Mouse (Mus musculus): ENCODE results near the gene Arid1b.

The Arid1b gene

GRCm38 (mm10) chr17:5327480-5328180 lies 333.5 kb downstream of the Arid1b start:
- DNase-seq = peak; percentile 27

DNA sequence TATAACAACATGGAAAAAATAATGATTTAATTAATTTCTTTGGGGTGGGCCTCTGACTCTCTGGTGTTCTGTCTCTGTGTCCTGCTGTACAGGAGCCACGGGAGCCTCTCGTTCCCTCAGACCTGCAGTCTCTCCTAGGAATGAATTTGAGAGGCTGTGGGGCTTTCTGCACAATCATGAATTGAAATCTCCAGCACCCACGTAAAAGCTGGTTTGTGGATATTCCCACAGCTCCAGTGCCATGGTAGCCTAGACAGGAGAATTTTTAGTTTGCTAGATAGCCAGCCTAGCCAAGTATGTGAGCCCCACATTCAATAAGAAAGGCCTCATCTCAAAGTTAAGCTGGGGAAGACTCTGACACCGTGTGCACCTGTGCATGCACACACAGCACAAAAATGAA lies 335.3 kb downstream of the Arid1b start:
- no peak for DNase-seq

GRCm38 (mm10) chr17:5330063-5330462 lies 335.9 kb downstream of the Arid1b start:
- DNase-seq = no peak

GRCm38 (mm10) chr17:5330644-5331043 lies 336.5 kb downstream of the Arid1b start:
- no peak for DNase-seq

- DNase-seq = no peak
These were observed 337.3 kb downstream of the Arid1b start for GRCm38 (mm10) chr17:5331387-5331786.

- DNase-seq = peak; percentile 24
These were observed 340.4 kb downstream of the Arid1b start for GRCm38 (mm10) chr17:5334567-5334966.

DNA sequence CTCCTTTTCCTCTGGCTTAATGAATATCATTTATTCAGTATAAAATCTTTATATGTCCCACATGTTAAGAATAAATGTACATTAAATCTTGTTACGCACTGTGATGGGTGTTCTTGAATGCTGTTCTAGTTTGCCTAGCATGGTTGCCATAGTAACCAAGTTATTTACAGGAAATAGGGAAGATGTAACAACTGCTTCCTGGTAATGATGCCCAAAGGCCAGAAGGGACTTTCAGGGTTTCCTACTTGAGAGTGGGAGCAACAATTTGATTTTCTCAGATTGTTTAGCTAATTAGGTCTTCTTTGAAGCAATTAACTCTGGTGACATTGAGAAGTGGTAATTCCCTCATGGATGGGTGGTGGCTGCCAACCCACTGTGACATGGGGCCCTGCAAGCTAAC lies 350.3 kb downstream of the Arid1b start:
- no peak for DNase-seq

DNA sequence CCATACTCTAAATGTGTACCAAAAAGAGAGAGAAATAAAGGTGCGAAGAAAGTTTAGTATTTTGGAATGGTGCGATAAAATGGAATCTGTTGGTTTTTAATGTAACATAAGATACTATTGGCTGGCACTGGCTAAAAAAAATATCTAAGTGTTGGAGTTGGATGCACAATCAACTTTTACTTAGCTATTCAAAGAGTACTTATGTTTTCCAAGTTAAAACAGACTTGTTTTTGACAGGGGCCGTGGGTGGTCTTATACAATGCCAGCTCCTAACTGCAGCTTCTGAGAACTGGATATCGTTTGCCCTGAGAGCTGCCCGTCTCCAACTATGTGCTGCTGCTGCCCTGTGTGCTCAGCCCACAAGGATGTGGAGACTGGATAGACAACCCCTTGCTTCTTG lies 351.7 kb downstream of the Arid1b start:
- no peak for DNase-seq

DNA sequence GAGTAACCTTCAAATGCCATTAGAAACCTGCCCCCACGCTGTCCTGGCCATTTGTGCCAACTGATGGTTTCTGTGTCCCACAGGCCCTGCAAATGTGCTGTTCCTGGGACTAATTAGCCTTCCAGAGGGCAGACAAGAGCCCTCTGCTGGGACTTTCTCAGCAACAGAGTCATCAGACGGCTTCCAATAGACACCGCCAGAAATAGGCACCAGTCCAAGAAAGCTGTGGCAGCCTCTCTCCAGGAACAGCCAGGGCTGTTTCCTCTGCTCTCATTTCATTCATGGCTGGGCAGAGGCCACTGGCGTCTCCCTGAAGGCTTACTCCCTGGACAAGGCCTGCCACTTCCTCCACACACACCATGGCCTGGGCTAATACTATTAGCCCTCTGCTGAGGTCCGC lies 358.8 kb downstream of the Arid1b start:
- DNase-seq = peak; percentile 29

GRCm38 (mm10) chr17:5360759-5361158 lies 366.6 kb downstream of the Arid1b start:
- DNase-seq = no peak

DNA sequence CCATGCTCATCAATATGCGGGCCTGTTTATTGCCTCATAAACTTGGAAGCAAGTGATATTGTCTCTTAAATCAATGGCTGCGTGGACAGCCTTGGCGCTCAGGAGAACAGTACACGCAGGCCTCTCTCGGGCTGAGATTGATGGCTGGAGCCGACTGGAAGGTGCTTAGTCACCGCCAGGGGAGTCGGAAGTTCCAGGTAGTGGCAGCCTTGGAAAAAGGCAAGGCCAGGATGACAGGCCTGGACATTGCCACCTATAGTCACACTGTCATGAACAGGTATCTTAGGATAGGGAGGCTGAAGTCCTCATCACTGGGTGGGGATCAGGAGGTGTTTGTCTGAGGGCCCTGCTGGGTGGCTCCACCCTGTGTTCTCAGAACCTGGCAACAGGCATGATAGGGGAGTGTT lies 371.9 kb downstream of the Arid1b start:
- no peak for DNase-seq

GRCm38 (mm10) chr17:5371032-5371431 lies 376.9 kb downstream of the Arid1b start:
- DNase-seq = no peak

DNA sequence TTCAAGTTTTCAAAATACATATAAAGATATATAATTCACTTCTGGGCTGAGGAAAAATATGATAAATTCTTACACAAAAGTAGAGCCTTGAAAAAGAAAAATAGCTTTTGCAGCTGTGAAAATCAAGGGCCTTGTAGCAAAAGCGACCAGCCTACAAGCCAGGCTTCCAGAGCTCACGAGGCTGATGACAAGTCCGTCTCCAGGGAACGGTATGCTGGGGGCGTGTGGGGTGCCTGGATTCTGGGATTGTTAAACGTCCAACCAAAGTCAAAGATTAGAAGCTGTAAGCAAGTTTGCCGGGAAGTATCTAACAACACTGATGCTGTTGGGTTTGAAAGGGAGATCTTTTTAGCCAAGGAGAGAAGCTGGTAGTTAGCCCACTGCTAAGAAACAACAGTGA lies 377.4 kb downstream of the Arid1b start:
- no peak for DNase-seq

- no peak for DNase-seq
These were observed 378.8 kb downstream of the Arid1b start for GRCm38 (mm10) chr17:5372951-5373350.

- no peak for DNase-seq
These were observed 383.2 kb downstream of the Arid1b start for GRCm38 (mm10) chr17:5377151-5377929.

DNA sequence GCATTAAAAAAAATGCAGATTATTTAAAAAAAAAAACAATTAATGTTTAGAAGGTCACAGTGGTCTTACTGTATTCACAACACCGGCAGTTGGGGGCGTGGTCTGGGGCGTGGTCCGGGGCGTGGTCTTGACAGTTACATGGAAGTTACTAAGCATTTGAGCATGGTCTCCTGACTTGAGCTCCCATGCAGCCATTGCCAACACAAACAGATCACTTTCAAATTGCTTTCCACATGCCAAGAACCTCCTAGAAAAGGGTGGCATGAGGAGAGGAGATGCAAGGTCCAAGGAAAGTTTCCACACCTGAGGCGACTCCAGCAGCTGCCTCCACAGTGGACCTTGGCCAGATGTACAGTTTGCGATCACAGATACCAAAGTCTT lies 383.8 kb downstream of the Arid1b start:
- peak; percentile 60 for DNase-seq

- DNase-seq = no peak
These were observed 391.6 kb downstream of the Arid1b start for GRCm38 (mm10) chr17:5385694-5386093.

DNA sequence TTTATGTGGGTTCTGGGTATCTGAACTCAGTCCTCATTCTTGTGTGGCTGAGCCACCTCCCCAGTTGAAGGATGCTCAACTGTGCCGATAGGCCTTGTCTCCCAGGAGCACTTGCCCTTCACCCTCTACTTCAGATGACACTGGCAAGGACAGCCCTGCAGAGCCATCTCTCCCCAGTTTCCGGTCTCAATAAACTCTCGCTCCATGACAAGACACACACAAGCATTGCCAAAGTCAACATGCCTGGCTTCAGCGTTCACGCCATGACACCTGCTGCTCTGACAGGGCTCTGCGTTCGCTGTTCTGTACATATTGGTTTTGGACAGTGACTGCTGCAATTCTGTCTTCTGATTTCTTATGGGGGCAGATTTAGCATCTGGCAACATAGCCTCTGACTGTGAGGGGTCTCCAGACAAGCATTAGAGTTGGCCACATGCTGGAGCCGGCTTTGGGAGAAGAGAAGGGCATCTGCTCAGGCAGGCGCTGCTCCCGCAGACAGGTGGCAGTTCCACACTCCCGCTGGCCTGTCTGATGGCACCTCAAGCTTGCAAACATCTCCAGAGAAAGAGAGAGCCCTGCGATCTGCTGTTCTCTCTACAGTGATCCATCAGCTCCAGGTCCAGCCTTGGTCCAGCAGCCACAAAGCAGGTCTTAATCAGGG lies 392.9 kb downstream of the Arid1b start:
- no peak for DNase-seq

- no peak for DNase-seq
These were observed 394.2 kb downstream of the Arid1b start for GRCm38 (mm10) chr17:5388351-5388750.

GRCm38 (mm10) chr17:5390682-5391081 lies 396.6 kb downstream of the Arid1b start:
- DNase-seq = no peak

- DNase-seq = no peak
These were observed 401.5 kb downstream of the Arid1b start for GRCm38 (mm10) chr17:5395454-5396205.

- no peak for DNase-seq
These were observed 402.1 kb downstream of the Arid1b start for GRCm38 (mm10) chr17:5396213-5396612.
